Mouse (Mus musculus): ENCODE data around the gene Golga4.

DNA sequence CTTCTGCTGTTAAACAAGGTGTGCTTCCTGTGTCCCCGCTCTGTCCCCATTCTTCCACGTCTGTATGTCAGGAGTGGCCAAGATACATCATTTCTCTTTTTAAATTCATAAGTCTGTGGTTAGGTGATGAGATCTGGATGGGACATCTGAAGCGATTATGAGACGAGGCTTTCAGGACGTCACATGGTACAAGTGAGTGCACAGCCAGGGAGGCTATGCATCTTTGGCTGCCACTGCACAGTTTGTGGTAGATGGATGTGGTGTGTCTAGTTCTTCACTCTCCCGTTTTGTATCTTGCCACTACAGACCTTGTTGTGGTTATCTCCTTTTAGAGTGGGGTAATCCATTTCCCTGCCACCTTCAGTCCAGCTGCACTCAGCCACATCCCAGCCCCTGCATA, 79.9 kb downstream of the Golga4 start:
- TF ChIP-seq FLI1 (IDR thresholded peaks at IDR 0.05; ENCODE audit: low read length) (no peak), GATA1 (IDR thresholded peaks at IDR 0.05; ENCODE audit: borderline replicate concordance, low read length) (no peak; the same call in 2 of the 3 replicates)
